Mouse (Mus musculus) spleen, postnatal 4 days (tissue): ENCODE data around the gene Mfap1b.

Experiments
- DNase-seq, 2 experiments: peaks; one replicate each; pipeline ENCODE4 v3.0.0; 2022; ENCODE audit warnings: low spot score in 2 of 2

Mfap1b gene

DNA sequence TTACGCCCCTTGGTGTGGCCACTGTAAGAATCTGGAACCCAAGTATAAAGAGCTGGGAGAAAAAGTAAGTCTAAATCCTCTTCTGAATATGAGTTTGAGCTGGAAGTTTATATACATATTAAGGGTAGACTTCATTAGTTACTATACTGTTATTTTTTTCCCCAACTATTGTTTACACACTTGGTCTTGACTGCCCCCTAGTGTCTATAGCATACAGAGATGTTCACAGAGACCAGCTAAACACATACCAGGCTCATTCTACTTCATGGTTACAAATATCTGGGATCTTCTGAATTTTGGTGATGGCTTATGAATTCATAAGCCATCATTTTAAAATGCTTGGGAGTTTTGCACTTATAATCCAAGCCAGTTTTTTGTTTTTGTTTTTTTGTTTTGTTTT is 39.0 kb downstream of the Mfap1b start:
- DNase-seq = no peak

DNA sequence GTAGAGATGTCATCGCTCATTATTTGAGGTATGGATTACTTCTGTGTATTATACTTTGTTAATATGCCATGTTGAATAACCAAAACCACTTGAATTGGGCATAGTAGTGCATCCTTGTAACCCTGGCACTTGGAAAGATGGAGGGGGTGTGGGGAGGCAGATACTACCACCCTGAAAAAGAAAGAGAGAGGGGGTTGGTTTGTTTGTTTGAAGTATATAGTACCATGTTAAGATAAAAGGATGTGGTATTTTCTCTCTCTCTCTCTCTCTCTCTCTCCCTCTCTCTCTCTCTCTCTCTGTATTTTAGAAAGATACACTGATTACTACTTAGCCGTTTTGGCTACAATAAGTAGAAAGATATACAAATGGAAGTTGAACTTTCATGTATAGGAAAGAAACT is 48.0 kb downstream of the Mfap1b start:
- no peak for DNase-seq

DNA sequence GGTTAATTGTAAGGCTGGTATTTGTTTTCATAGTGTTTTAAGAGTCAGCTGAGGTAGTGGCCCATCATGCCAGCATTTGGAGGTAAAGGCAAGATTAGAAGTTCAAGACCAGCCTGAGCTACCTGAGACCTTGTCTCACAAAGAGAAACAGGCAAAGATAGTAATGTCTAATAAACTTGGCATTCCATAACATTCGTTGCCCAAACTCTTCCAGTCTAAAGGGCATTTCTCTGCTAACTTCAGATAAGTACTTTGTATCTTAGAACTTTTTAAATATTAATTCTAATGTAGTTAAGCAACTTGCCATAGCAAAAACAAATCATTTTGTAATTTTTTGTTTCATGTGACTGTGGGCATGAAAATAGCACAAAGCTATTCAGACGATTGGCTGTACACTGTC is 50.7 kb downstream of the Mfap1b start:
- no peak for DNase-seq

DNA sequence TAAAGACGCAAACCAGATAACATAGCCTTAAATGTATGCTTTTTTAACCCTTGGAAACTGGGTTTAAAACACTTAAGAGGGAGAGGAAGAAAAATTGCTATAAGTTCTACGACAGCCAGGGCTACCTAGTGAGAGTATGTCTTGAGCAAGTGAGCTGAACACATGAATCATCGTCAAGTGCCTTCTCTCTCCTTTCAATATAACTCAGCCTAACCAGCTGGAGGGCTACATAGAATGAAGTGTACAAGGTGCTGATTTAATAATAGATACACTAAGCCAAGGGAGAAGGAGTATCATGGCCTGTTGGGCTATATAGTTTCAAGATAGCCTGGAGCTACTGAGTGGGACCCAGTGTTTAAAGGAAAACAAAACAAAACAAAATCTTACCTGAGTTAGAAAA is 55.4 kb downstream of the Mfap1b start:
- DNase-seq = no peak

DNA sequence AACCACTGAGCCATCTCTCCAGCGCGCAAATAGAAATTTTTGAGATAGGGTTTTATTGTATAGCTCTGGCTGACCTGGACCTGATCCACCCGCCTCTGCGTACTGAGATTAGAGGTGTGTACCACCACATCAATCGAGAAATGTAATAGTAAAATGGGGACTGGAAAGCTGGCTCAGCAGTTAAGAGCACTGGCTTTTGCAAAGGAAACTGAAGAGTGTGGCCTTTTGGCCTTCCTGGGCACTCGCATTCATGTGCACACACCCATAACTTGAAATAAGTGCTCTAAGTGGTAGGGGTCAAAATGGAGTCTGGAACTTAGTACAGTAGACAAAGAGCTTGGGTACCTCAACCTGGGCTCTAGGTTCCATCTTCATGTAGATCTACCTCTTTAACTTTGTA is 57.5 kb downstream of the Mfap1b start:
- no peak for DNase-seq

DNA sequence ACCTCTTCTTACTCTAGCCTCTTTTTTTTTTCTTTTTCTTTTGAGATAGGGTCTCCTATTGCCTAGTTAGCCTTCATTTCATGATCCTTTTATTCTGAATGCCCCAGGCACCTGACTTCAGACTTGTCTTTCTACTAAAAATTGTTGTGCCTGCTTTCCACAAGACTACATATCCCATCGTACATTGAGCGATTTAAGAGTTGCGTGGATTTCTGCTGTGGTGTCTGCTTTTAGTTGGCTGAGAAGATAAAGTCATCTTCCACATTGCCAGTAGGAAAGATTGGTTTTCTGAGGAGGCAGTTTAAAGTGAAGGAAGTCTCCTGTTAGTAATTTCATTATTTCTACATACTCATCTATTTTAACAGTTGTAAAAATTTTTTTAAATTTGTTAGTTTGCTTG is 58.3 kb downstream of the Mfap1b start:
- DNase-seq = no peak

DNA sequence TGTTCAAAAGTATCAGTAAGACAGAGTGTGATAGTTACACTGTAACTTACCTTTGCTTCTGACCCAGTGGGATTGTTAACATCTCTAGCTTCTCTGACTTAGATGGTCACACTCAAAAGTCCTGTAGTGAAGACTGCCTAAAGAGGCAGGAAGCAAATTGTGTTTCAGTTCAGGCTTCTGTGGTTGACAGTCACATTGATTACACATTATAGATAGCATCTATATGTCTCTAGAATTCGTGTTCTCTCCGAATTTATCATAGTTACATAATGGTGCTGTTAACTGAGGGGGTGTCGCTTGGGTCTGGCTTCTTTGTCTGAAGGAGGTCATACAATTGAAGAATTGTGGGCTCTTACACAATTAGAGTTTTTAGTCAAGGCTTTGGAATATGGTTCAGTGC is 58.8 kb downstream of the Mfap1b start:
- no peak for DNase-seq

DNA sequence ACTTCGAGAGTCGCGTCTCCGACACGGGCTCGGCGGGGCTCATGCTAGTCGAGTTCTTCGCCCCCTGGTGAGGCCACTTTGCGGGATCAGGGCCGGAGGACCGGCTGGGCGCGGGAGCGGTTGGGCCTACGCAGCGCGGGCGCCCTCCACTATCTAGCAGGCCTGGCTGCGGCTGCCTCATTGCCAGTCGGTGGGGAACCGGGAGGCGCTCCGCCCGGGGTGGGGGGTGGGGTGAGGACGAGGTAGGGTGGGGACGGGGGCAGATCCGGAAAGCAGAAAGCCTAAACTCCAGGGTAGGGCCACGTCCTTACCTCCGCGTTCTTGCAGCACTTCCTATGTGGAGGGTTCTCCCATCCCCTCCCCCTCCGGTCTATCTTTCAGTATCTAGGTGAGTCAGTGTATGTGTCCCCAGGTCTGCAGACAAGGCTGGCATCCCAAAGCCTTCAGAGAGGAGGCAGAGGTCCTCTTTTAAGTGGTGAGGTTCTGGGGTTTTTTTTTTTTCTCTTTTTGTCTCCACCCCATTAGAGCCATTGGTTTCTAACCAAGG is 59.7 kb downstream of the Mfap1b start:
- no peak for DNase-seq

DNA sequence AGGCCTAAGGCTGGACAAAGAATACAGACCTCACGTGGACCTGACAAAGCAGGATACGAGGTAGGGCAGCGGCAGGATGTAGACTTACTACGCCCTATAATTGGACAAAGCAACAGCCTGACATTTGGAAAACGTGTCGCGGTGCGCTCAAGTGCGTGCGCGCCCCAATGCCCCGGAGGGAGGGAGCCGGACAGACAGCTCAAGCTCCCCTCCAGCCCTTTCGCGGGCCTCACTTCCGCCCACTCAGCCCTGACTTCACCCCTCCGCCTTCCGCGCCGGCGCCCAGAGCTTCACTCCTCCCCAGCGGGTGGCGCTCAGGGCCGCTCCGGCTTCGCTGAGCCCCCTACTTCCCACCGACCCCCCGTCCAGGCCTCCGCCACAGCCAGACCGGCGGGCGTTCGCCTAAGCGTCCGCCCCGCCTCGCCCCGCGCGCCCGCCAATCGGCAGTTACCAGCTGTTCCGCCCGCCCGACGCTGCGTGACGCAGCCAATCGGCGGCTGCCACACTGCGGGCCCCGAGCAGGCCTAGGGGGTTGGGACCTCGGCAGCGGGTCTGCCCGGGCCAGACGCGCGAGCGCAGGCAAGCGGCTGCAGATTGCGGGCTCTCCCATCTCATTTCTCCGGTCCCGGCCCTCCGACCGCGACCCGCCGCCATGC is 60.4 kb downstream of the Mfap1b start, which contains the start of the genes Pdia3 and Catsper2:
Gene Pdia3 (plus strand): TSS at position 389 of the 656 bp plus-strand sequence.
Gene Catsper2 (minus strand): TSS at position 406 of the 656 bp plus-strand sequence.
- peak; percentile 94 to 97 for DNase-seq

DNA sequence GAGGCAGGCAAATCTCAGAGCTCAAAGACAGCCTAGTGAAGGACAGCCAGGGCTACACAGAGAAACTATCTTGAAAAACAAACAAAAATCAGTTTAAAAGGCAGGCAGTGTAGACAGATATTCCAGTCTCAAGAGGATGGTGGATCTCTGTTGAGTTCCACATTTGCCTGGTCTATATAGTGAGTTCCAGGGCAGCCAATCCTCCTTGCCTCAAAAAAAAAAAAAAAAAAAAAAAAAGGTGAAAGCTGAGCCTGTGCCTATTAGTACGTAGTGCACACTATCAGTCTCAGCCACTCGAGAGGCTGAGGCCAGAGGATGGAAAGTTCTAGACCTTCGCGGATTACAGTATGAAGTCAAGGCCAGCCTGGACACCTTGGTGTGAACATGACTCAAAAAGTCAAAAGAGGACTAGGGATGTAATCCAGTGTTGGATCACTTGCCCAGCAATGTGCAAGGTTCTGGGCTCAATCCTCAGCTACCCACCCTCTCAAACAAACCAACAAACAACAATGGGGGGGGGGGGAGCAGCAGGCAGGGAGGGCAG is 61.0 kb downstream of the Mfap1b start:
- peak in 1 of 2 experiments; percentile 21 for DNase-seq
